Mouse (Mus musculus): ENCODE data around the gene Alk. TPM values are rescaled to one million over a fixed set of nuclear protein-coding genes. Genes with fewer than 3 reads are reported as not detected.

Gene Alk
- polyA plus RNA-seq, 1 experiment from 2014 or later, result 2.0 TPM

DNA sequence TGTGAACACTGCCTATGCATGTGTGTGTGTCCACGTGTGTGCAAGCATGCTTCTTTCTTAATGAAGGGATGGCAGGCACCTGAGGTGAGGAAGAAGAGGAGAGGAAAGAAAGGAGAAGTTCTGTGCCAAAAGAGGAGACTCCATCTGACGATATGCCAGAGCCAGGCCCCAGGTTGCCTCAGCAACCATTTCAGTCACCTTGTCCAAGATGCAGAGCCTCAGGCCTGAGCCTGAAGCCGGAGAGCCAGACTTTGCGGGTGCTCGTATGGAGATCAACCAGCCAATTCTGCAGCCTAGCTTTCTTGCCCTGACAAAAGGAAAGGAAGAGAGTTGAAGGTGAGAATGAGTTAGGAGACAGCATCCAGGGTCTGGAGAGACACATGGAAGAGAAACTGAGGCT, 566.1 kb downstream of the Alk start:
- 73% methylated on average over 5 of the region's 5 CpGs for WGBS
- no peak overlapping the region for H3K9ac ChIP-seq

DNA sequence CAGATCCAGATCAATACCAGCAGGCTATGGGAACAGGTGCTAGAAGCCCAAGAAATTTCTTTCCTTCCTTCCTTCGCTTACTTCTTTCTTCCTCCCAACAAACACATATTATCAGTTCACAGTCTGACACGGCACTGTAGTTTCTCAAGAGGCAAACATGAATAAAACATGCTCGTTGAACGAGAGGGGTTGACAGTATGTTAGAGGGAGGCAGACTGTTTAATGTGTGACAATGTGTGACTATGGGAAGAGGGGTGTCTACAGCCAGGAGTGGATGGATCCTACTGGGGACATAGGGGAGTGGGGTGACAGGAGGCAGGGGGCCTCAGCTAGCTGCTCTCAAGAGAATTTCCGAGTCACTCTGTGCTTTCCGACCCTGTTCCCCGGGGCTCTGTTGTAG, 573.8 kb downstream of the Alk start:
- no peak overlapping the region for H3K27ac ChIP-seq
- 56% methylated on average over 7 of the region's 7 CpGs for WGBS
- H3K4me3 ChIP-seq, result no peak overlapping the region
- H3K36me3 ChIP-seq (ENCODE audit: poor library complexity, severe bottlenecking), result no peaks in the 10 kb centered on the region
- H3K9ac ChIP-seq, result no peak overlapping the region
- H3K27me3 ChIP-seq, result no peaks in the 10 kb centered on the region
- no peak overlapping the region for H3K4me2 ChIP-seq
- peak; percentile 85 for ATAC-seq
- H3K4me1 ChIP-seq, result 0 out of 2 replicates have a peak, but pooled peaks cover 4% of the 10 kb centered on the region
- no peaks in the 10 kb centered on the region for H3K9me3 ChIP-seq (replicated peaks)

More for the DNA sequence above, 566.1 kb downstream of the Alk start:
- Histone ChIP-seq H3K27ac (no peak overlapping the region), H3K4me1 (peaks cover 14% of the 10 kb centered on the region), H3K9me3 (replicated peaks) (no peaks in the 10 kb centered on the region), H3K27me3 (no peaks in the 10 kb centered on the region), H3K36me3 (ENCODE audit: poor library complexity, severe bottlenecking) (no peaks in the 10 kb centered on the region), H3K4me3 (no peak overlapping the region), H3K4me2 (no peak overlapping the region)
- ATAC-seq, result no peak

- no peak overlapping the region for H3K27ac ChIP-seq
- no peaks in the 10 kb centered on the region for H3K36me3 ChIP-seq (ENCODE audit: poor library complexity, severe bottlenecking)
- H3K4me2 ChIP-seq, result no peak overlapping the region
- no peaks in the 10 kb centered on the region for H3K27me3 ChIP-seq
- no peak overlapping the region for H3K4me3 ChIP-seq
- H3K4me1 ChIP-seq, result peaks cover 4% of the 10 kb centered on the region; the same call in 1 of the 2 replicates
- 0 out of 2 replicates have a peak, but pooled peaks have one; percentile 38 for ATAC-seq
- 73% methylated on average over 9 of the region's 9 CpGs for WGBS
- H3K9me3 ChIP-seq (replicated peaks), result no peaks in the 10 kb centered on the region
- H3K9ac ChIP-seq, result no peak overlapping the region
Measured at GRCm38 (mm10) chr17:72023323-72023722, 581.1 kb downstream of the Alk start.

DNA sequence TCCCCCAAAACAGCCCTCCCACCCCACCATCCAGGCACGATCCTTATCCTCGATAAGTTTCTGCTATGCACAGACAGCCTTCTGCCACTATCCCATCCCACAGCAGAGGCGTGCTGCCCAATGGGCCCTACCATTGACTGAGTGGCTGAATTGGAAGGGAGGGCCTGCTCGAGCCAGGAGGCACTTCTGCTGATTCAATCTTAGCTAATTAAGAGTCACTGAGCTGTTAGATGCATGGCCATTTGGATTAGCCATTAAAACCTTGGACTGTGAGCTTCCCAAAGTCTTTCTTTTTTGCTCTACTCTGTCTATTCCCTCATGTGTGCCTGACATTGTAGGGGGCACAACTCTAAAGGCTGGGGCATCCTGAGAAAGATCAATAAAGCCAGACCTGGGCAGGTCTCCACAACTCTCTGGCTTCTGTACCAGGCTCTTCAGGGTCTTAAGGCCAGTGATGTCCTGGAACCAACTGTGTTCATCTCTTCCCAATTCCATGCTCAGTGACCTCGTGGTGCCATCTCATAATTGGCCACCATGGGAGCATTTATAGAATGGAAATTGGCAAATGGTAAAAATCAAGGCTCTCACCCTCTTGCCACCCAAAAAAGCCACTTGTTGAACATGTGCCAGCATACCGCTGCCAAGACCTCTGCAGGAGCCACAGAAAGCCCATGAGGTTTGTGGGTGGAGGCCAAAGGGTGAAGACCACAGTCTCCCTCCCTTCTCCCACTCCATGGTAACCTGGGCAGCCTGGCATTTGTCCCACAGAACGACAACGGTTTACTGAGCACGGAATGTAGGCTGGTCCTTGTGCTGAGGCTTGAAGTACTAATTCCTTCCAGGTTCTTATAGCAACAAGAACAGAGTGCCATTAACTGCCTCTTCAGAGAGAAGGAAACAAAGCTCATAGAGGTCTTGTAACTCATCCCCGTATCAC, 582.4 kb downstream of the Alk start:
- no peak overlapping the region for H3K4me3 ChIP-seq
- 82% methylated on average over 10 of the region's 10 CpGs for WGBS
- no peak overlapping the region for H3K27ac ChIP-seq
- H3K4me1 ChIP-seq, result peaks cover 4% of the 10 kb centered on the region; the same call in 1 of the 2 replicates
- no peak for ATAC-seq
- no peak overlapping the region for H3K9ac ChIP-seq
- no peaks in the 10 kb centered on the region for H3K9me3 ChIP-seq (replicated peaks)
- H3K36me3 ChIP-seq (ENCODE audit: poor library complexity, severe bottlenecking), result no peaks in the 10 kb centered on the region
- no peaks in the 10 kb centered on the region for H3K27me3 ChIP-seq
- H3K4me2 ChIP-seq, result no peak overlapping the region

GRCm38 (mm10) chr17:72017329-72017728, 587.1 kb downstream of the Alk start:
- H3K27ac ChIP-seq, result no peak overlapping the region
- H3K4me2 ChIP-seq, result no peak overlapping the region
- no peak overlapping the region for H3K4me3 ChIP-seq
- H3K4me1 ChIP-seq, result no peaks in the 10 kb centered on the region
- no peak overlapping the region for H3K9ac ChIP-seq
- no peaks in the 10 kb centered on the region for H3K36me3 ChIP-seq (ENCODE audit: poor library complexity, severe bottlenecking)
- H3K9me3 ChIP-seq (replicated peaks), result no peaks in the 10 kb centered on the region
- ATAC-seq, result no peak
- H3K27me3 ChIP-seq, result no peaks in the 10 kb centered on the region

- Histone ChIP-seq H3K27me3 (no peaks in the 10 kb centered on the region), H3K4me1 (no peaks in the 10 kb centered on the region), H3K27ac (no peak overlapping the region), H3K4me2 (no peak overlapping the region), H3K4me3 (no peak overlapping the region), H3K36me3 (ENCODE audit: poor library complexity, severe bottlenecking) (no peaks in the 10 kb centered on the region), H3K9ac (no peak overlapping the region), H3K9me3 (replicated peaks) (no peaks in the 10 kb centered on the region)
- WGBS, result 71% methylated on average over 3 of the region's 3 CpGs
- ATAC-seq, result peak; percentile 90
Measured at GRCm38 (mm10) chr17:72015253-72015652, 589.2 kb downstream of the Alk start.

DNA sequence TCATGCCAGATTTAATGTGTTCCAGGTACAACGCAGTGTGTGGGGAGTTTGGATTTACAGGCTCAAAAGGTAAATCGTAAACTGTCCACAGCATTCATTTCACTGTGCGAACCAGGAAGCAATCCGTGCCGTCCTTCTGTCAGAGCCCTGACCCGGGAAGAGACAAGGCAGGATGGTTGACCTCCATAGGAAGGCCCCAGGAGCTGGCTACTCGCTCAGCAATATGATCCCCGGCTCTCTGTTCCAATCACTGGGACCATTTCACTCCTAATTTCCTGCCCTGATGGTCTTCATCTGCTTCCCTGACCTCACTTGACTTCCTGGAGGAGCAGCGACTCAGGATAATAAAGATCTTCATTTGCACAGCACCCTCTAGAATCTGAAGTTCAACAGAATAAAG, 591.7 kb downstream of the Alk start:
- Histone ChIP-seq H3K27ac (no peak overlapping the region), H3K27me3 (0 out of 2 replicates have a peak, but pooled peaks cover 3% of the 10 kb centered on the region), H3K36me3 (ENCODE audit: poor library complexity, severe bottlenecking) (no peaks in the 10 kb centered on the region), H3K4me1 (no peaks in the 10 kb centered on the region), H3K9ac (no peak overlapping the region), H3K4me3 (no peak overlapping the region), H3K9me3 (replicated peaks) (no peaks in the 10 kb centered on the region), H3K4me2 (no peak overlapping the region)
- WGBS, result 87% methylated on average over 9 of the region's 9 CpGs
- ATAC-seq, result no peak

- WGBS, result 87% methylated on average over 2 of the region's 2 CpGs
Measured at GRCm38 (mm10) chr17:72009836-72010235, 594.6 kb downstream of the Alk start.

GRCm38 (mm10) chr17:72008389-72008788, 596.0 kb downstream of the Alk start:
- no peak overlapping the region for H3K4me3 ChIP-seq
- no peak for ATAC-seq
- no peak overlapping the region for H3K4me2 ChIP-seq
- no peaks in the 10 kb centered on the region for H3K9me3 ChIP-seq (replicated peaks)
- WGBS, result 82% methylated on average over 5 of the region's 5 CpGs
- no peaks in the 10 kb centered on the region for H3K4me1 ChIP-seq
- no peaks in the 10 kb centered on the region for H3K36me3 ChIP-seq (ENCODE audit: poor library complexity, severe bottlenecking)
- 0 out of 2 replicates have a peak, but pooled peaks cover 3% of the 10 kb centered on the region for H3K27me3 ChIP-seq
- no peak overlapping the region for H3K9ac ChIP-seq
- H3K27ac ChIP-seq, result no peak overlapping the region

More at GRCm38 (mm10) chr17:72009836-72010235, 594.6 kb downstream of the Alk start:
- Histone ChIP-seq H3K9ac (no peak overlapping the region), H3K4me3 (no peak overlapping the region), H3K27ac (no peak overlapping the region), H3K36me3 (ENCODE audit: poor library complexity, severe bottlenecking) (no peaks in the 10 kb centered on the region), H3K27me3 (0 out of 2 replicates have a peak, but pooled peaks cover 3% of the 10 kb centered on the region), H3K4me2 (no peak overlapping the region), H3K9me3 (replicated peaks) (no peaks in the 10 kb centered on the region), H3K4me1 (no peaks in the 10 kb centered on the region)
- ATAC-seq, result no peak

DNA sequence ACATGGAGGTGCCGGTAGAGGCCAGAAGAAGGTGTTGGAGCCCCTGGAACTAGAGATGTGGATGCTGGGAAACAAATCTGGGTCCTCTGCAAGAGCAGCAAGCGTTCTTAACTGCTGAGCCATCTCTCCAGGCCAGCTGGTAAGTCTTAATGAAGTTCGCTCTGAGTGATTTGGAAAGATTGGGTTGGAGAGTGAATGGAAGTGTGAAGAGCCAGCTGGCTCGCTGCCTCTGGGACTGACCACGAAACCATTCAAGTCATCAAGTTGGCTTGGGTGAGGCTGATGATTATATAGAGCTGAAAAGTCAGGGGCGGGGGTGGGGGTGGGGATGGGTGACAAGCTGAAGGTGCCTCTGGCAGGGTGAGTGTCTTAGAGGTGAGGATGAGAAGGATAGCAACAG, 599.1 kb downstream of the Alk start:
- Histone ChIP-seq H3K9me3 (replicated peaks) (no peaks in the 10 kb centered on the region), H3K4me3 (no peak overlapping the region), H3K9ac (no peak overlapping the region), H3K4me2 (no peak overlapping the region), H3K36me3 (ENCODE audit: poor library complexity, severe bottlenecking) (no peaks in the 10 kb centered on the region), H3K27ac (no peak overlapping the region), H3K4me1 (no peaks in the 10 kb centered on the region), H3K27me3 (0 out of 2 replicates have a peak, but pooled peaks cover 3% of the 10 kb centered on the region)
- 83% methylated on average over 6 of the region's 6 CpGs for WGBS
- no peak for ATAC-seq

DNA sequence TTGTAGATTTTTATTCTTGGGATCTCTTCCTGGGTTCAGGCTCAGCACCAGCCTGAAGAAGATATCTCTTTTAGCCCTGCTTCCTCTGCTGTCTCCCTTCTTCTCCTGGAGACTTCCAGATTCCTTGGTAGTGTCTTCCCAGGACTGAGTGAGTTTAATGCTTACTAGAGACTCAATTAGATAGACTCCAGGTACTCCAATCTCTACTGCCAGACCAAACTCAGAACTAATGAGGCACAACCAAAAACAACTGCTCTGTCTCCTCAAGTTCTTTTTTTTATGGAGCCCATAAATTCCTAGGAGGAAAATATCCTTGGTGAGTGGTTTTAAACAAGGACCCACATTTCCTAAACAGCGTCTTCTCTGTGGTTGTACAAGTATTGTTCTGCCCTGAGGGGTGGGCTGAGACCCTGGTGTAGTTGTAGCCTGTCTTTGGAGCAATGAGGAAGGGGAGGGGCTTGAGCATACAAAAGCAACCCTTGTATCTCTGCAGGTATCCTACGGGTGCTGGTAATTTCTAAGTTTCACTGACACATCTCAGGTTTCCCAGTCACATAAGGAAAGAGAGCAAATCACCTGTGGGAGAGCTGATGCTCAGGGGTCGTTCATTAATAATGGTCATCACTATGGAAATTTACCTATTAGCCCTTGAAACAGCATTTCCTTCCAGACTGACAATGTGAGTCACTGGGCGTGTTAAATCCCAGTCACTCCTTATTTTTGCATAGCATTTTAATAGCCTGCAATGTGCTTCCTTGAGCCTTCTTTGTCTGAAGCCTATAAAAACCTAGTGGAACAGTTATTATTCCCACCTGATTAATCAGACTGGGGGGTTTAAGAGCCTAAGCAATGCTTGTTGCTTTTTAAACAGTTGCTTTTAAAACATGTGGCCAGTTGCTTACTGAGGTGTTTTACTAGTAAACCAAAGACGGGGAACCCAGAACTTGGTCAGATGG, 604.6 kb downstream of the Alk start:
- no peak overlapping the region for H3K9ac ChIP-seq
- no peak overlapping the region for H3K27ac ChIP-seq
- H3K4me1 ChIP-seq, result no peaks in the 10 kb centered on the region
- ATAC-seq, result no peak
- H3K4me2 ChIP-seq, result no peak overlapping the region
- no peaks in the 10 kb centered on the region for H3K9me3 ChIP-seq (replicated peaks)
- H3K36me3 ChIP-seq (ENCODE audit: poor library complexity, severe bottlenecking), result no peaks in the 10 kb centered on the region
- no peaks in the 10 kb centered on the region for H3K27me3 ChIP-seq
- WGBS, result 76% methylated on average over 5 of the region's 5 CpGs
- H3K4me3 ChIP-seq, result no peak overlapping the region

GRCm38 (mm10) chr17:71997680-71998079, 606.7 kb downstream of the Alk start:
- Histone ChIP-seq H3K4me1 (no peaks in the 10 kb centered on the region), H3K27ac (no peak overlapping the region), H3K4me3 (no peak overlapping the region), H3K9me3 (replicated peaks) (no peaks in the 10 kb centered on the region), H3K4me2 (no peak overlapping the region), H3K27me3 (no peaks in the 10 kb centered on the region), H3K9ac (no peak overlapping the region), H3K36me3 (ENCODE audit: poor library complexity, severe bottlenecking) (no peaks in the 10 kb centered on the region)
- 71% methylated on average over 3 of the region's 3 CpGs for WGBS
- ATAC-seq, result no peak
